Mouse (Mus musculus) thymus, postnatal 0 days (tissue): Measurements from ENCODE around the gene Stxbp3. TPM values are rescaled to one million over a fixed set of nuclear protein-coding genes. Genes with fewer than 3 reads are reported as not detected.
"Not testable (repeated sequence)": the region's sequence is repeated elsewhere in the genome, so short reads cannot be mapped to it uniquely, and the experiment has no call there.

Source experiments
- DNase-seq: peaks from one replicate; pipeline ENCODE4 v3.0.0-alpha.2; 2015; ENCODE audit warnings: low spot score
- polyA plus RNA-seq: library from polyadenylated mRNA; unstranded; fragments of >200 nt; fragmentation: Nextera tagmentation; extraction: Ambion mirVana; gene quantifications from 2 replicates; pipeline ENCODE4 v1.2.1, GENCODE M21; 2015

Stxbp3 gene
- polyA plus RNA-seq, 1 experiment from 2014 or later: 51.6 TPM

- DNase-seq: no peak
Measured at GRCm38 (mm10) chr3:108857124-108857470, 16.8 kb upstream of the Stxbp3 start.

- peak; percentile 49 for DNase-seq
Measured at GRCm38 (mm10) chr3:108856386-108857123, 16.2 kb upstream of the Stxbp3 start.

- DNase-seq: no peak
Measured at GRCm38 (mm10) chr3:108855864-108856263, 15.5 kb upstream of the Stxbp3 start.

- no peak for DNase-seq
Measured at GRCm38 (mm10) chr3:108855371-108855770, 15.0 kb upstream of the Stxbp3 start.

- no peak for DNase-seq
Measured at GRCm38 (mm10) chr3:108853266-108853665, 12.9 kb upstream of the Stxbp3 start.

- DNase-seq: no peak
Measured at GRCm38 (mm10) chr3:108851996-108852697, 11.8 kb upstream of the Stxbp3 start.

- DNase-seq: no peak
Measured at GRCm38 (mm10) chr3:108851554-108851953, 11.2 kb upstream of the Stxbp3 start.

- peak; percentile 9 for DNase-seq
Measured at GRCm38 (mm10) chr3:108851075-108851474, 10.7 kb upstream of the Stxbp3 start.

GRCm38 (mm10) chr3:108850506-108850905, 10.2 kb upstream of the Stxbp3 start:
- DNase-seq: peak; percentile 17

- no peak for DNase-seq
Measured at GRCm38 (mm10) chr3:108846616-108847015, 6.3 kb upstream of the Stxbp3 start.

GRCm38 (mm10) chr3:108844521-108844920, 4.2 kb upstream of the Stxbp3 start:
- no peak for DNase-seq

- DNase-seq: no peak
Measured at GRCm38 (mm10) chr3:108844026-108844425, 3.7 kb upstream of the Stxbp3 start.

- DNase-seq: no peak
Measured at GRCm38 (mm10) chr3:108840716-108841054, 359 bp upstream of the Stxbp3 start.

- DNase-seq: no peak
Measured at GRCm38 (mm10) chr3:108839647-108839999, 703 bp downstream of the Stxbp3 start.

GRCm38 (mm10) chr3:108838980-108839379, 1.3 kb downstream of the Stxbp3 start:
- no peak for DNase-seq

- DNase-seq: no peak
Measured at GRCm38 (mm10) chr3:108836931-108837330, 3.4 kb downstream of the Stxbp3 start.

- DNase-seq: not testable (repeated sequence)
Measured at GRCm38 (mm10) chr3:108833717-108834116, 6.6 kb downstream of the Stxbp3 start.

- DNase-seq: no peak
Measured at GRCm38 (mm10) chr3:108831750-108832149, 8.6 kb downstream of the Stxbp3 start.

- no peak for DNase-seq
Measured at GRCm38 (mm10) chr3:108830493-108830892, 9.8 kb downstream of the Stxbp3 start.

GRCm38 (mm10) chr3:108815631-108816030, 24.7 kb downstream of the Stxbp3 start:
- no peak for DNase-seq

GRCm38 (mm10) chr3:108810747-108811263, 29.5 kb downstream of the Stxbp3 start:
- DNase-seq: no peak

GRCm38 (mm10) chr3:108805622-108806021, 34.7 kb downstream of the Stxbp3 start:
- DNase-seq: no peak

- DNase-seq: no peak
Measured at GRCm38 (mm10) chr3:108798375-108798774, 42.0 kb downstream of the Stxbp3 start.
